Mouse (Mus musculus): ENCODE results near the gene Tssc4. TPM values are rescaled to one million over a fixed set of nuclear protein-coding genes. Genes with fewer than 3 reads are reported as not detected.

The Tssc4 gene
- total RNA-seq (2021) = 1 to 10 TPM; 7.4 to 8.6 TPM
- long read RNA-seq, experiment 1, transcript Tssc4-207 (1 exons, 1,735 nt) = major isoform, 11 of 21 reads
- long read RNA-seq, experiment 1, partial matches to known transcripts = 0 of 21 reads
- long read RNA-seq, experiment 1, other reads (novel, unspliced or antisense) = 2 of 21 reads
- long read RNA-seq, experiment 2, transcript Tssc4-206 (3 exons, 1,364 nt) = minor isoform, 6 of 25 reads
- long read RNA-seq, experiment 2, transcript Tssc4-207 (1 exons, 1,735 nt) = major isoform, 15 of 25 reads
- long read RNA-seq, experiment 2, partial matches to known transcripts = 0 of 25 reads
- long read RNA-seq, experiment 2, other reads (novel, unspliced or antisense) = 1 of 25 reads

DNA sequence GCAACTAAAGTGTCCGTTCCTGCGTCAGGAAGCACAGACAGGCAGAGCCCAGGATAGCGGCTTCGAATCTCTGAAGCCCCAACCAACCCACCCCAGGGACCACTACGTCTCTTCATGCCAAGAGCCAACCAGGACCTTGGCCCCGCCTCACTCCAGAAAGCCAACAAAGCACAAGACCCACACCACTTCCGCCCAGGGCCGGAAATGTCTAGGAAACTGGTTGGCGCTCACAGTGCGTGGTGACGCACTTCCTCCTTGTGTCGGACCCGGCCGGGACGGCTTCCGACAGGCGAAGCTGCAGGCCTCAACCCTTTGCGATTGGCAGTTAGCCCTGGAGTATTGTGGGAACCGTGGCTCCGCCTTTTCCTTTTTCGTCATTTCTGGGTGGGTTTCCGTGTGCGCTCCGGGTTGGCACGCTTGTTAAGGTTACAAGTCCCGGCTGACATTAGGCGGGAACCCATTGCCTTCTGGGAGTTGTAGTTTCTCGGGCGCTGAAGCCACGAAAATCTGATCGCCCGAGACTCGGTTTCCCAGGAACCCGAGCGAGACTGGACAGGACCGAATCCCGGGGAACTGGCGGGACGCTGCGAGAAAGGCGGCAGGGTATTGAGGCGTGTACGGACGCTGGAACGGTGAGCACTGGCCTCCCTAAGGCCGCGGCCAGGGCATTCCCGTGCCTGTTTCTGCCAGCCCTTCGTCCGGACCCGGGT lies at the start of gene Tssc4:
Tssc4 (plus strand) TSS at position 368 of the 710 bp plus-strand sequence.
- DNase-seq = peak; percentile 99

GRCm38 (mm10) chr7:143020040-143020439 lies 49.0 kb upstream of the Tssc4 start:
- no peak for DNase-seq

- no peak for DNase-seq
Measured at GRCm38 (mm10) chr7:143020764-143021163, 48.3 kb upstream of the Tssc4 start.

DNA sequence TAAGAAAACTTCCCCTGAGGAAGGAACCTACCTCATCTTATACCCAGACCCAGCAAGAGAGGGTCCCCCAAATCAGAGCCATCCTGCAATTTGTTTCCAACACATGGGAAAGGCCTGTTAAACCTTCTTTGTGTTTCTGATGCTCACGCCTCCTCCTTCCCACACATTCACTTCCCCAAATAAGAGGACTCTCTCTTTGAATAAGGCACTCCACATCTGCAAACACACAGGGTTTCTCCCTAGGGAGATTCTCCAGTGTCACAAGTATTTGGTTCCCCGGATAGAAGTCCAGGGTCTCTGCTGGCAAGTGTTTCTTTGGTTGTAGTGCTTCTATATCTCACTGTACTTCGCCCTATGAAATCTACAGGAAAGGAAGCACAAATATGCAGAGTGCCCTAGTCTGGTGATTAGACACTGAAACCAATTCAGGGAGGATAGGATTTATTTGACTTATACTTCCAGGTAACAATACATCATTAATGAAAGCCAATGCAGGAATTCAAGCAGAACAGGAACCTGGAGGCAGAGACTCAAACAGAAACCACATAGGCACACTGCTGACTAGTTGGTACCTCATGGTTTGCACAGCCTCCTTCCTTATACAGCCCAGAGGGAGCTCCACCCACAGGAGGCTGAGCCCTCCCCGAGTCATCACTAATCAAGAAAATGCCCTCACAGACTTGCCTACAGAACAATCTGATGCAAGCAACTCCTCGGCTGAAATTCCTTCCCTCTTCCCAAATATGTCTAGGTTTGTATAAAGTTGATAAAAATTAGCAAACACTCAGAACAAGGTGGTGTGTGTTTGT lies 47.5 kb upstream of the Tssc4 start:
- DNase-seq = no peak

- DNase-seq = no peak
Measured at GRCm38 (mm10) chr7:143023499-143023898, 45.5 kb upstream of the Tssc4 start.

DNA sequence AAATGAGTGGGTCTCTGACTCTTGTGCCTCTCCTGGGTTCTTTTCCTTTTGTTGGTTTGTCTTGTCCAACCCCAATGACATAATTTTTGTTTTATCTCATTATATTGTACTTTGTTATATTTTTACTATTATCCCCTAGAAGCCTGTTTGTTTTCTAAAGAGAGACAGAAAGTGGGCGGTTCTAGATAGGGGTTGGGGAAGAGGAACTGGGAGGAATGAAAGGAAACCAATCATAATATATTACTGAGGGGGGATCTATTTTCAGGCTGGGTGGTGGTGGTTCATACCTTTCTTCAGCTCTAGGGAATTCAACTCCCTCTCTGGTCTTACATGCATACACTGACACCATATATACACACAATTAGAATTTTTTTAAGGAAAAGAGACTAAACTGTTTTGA lies 44.8 kb upstream of the Tssc4 start:
- no peak for DNase-seq

GRCm38 (mm10) chr7:143025496-143025895 lies 43.6 kb upstream of the Tssc4 start:
- DNase-seq = no peak

DNA sequence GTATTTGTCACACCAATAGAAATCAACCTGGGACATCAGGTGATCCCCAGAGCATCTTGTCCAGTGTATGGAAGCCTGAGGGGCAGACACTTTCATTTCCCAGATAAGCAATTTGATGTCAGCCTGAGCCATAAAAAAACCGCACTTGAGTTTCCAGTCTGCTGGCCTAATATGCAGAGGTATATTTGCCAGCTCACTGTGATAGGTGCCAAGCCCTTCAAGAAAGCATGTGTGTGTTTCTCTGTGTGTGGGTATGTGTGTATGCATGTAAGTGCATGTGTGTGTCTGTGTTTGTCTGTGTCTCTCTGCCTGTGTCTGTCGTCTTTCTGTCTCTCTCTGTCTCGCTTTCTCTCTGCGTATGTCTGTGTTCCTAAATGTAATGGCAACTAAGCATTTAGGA lies 41.9 kb upstream of the Tssc4 start:
- DNase-seq = no peak

DNA sequence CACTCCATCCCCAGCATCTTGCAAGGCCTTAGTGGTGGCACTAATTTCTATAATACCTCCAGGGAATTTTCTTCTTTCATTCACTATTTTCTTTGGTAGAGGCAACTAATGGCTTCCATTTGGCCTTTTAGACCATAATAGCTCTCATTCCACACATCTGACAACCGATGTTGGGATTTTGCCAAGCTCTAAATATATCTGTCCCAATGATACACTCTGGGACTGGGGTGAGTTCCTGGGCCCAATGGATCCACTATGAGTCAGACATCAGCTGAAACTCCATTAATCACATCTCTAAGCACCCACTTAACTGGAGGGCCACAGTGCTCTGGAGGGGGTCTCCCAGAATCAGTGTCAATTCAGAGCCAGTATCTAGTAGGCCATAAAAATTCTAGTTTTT lies 37.2 kb upstream of the Tssc4 start:
- no peak for DNase-seq

DNA sequence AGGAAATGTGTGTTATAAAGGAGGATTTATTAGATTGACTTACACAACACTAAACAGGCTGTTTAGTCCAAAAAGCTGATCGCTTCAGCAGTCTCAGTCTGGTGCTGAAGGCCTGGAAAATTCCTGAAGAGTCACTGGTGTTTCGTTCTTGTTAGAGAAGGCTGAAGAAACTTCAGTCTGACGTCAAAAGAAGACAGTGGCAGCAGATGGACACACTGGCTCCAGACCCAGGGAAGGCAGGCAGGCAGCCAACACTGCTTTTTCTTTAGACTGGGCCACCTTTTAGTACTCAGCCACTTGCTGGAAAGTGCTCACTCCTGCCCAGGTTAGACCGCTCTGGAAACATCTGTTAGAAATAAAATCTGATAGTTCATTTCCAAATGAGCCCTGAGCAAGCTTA lies 35.5 kb upstream of the Tssc4 start:
- DNase-seq = no peak

DNA sequence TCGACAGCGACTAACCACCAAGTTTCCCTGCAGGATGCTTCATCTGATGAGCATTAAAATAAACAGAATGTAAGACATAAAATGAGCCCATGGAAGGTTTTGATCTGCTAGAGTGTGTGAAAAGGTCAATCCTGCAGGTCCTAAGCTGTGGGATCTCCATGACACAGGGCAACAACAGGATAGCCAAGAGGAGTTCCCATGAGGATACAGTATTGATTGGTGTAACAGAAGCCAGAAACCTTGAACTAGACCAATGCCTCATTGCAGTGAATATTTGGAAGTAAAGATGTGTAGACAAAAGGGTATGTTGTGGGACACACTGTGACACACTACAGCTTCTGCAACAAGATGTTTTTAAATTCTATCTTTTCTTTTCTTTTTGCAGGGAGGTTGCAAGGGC lies 34.9 kb upstream of the Tssc4 start:
- no peak for DNase-seq

DNA sequence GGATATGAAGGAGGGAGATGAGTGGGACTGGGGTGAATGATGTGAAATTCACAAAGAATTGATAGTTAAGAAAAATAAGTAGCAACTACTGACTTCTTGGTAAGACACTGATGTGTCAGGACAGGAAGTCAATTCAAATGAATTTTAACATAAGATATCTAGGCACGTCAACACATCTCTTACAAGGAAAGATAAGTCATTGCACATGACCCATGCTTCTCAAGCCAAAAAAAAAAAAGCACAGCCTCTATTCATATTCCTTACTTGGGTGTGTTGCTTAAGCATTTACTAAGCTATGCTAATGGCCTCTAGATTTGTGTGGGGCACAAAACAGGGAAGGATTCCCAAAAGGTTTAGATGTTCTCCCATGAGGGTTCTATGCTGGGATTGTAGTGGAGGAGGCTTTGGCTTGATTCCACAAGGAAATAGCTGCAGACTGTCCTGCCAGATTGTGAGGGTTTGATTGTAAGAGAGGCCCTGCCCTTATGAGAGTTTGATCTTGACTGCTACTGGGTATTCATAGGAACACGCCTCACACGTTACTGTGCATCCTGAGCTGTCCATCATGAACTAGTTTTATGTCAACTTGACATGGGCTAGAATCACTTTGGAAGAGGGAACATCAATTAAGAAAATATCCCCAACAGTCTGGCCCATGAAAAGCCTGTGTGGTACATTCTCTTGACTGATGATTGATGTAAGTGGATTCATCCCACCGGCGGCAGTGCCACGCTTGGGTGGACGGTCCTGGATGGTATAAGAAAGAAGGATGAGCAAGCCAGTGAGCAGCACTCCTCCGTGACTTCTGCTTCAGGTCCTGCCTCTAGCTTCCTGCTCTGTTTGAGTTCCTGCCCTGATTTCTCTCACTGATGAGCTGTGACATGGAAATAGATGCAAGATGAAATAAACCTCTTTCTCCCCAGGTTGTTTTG lies 34.3 kb upstream of the Tssc4 start:
- DNase-seq = no peak

GRCm38 (mm10) chr7:143036787-143037186 lies 32.3 kb upstream of the Tssc4 start:
- DNase-seq = no peak

DNA sequence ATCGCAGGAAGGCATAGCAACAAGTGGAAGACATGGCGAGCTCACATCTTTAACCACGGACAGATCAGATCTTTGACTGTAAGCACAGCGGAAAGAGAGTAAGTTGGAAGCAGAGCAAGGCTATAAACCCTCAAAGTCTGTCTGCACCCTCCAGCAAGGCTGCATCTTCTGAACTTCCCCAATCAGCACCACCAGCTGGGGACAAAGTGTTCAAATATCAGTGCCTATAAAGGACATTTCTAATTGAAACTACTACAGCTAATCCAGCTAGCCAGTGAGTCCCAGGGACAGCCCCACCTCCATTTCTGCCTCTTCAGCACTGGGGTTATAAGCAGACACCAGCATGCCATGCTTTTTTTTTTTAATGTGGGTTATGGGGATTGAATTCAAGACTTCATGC lies 31.7 kb upstream of the Tssc4 start:
- DNase-seq = no peak

GRCm38 (mm10) chr7:143038174-143038931 lies 30.7 kb upstream of the Tssc4 start:
- no peak for DNase-seq

- no peak for DNase-seq
Measured at GRCm38 (mm10) chr7:143040561-143040960, 28.5 kb upstream of the Tssc4 start.

DNA sequence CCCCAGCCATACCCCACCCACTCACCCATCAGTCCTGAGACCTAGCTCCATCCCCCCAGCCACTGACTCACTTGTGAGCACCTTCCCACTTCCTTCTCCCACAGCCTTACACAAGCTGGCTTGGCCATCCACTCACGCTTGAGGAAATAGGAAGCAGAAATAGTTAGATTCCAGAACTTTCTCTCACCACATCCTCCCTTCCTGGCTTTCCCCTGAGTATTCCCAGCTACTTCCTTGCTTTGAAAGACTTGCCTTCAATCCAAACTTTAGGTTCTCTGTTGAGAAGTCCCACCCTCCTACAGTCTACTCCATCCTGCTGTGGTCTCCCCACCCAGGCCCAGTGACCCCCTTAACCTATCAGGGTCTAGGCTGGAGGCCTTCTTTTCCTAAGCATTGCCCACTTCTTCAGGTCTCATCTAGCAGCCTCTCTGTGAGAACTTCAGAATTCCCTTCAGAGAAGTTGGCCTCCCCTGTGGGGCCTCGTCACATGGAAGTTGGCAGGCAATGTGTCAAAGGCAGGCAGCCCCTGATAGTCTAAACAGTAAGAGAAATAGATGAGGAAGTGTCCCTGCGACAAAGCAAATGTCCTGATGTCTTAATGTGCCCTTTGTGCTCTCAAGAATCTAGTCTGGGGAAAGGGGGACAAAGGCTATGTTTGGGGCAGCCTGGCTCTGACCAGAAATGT lies 27.8 kb upstream of the Tssc4 start:
- DNase-seq = no peak

GRCm38 (mm10) chr7:143042089-143042488 lies 27.0 kb upstream of the Tssc4 start:
- peak; percentile 62 for DNase-seq

GRCm38 (mm10) chr7:143042897-143043300 lies 26.1 kb upstream of the Tssc4 start:
- no peak for DNase-seq

GRCm38 (mm10) chr7:143044049-143044825 lies 24.8 kb upstream of the Tssc4 start:
- DNase-seq = no peak
